Mouse (Mus musculus): ENCODE measurements around the gene Prkar2b.
A peak's percentile ranks its signal among the peaks of the same experiment; 100 is the strongest.

Gene Prkar2b

GRCm38 (mm10) chr12:32061090-32061930 lies at the start of gene Prkar2b:
Prkar2b (minus strand) TSS chr12:32061296.
- DNase-seq (ENCODE audit: low read depth, low spot score), result peak; percentile 85

DNA sequence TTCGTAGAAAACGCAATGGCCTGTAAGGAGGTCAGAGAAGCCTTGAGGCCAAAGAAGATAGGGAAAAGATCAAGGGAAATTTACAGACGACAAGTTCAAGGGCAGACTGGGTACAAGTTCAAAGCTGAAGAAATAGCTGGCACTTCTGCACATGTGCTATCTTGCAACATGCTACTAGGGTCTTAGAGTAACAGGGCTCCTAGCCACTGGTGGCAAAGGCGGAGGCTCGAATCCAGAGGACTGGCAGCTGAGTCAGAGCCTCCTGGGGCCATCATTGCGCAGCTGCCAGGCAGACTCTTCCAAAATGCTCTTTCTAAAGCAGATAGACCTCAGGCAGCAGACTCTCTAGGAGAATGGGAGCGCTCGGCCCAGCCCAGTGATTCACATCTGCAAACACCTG lies 48.1 kb upstream of the Prkar2b start:
- DNase-seq (ENCODE audit: low read depth, low spot score), result no peak

DNA sequence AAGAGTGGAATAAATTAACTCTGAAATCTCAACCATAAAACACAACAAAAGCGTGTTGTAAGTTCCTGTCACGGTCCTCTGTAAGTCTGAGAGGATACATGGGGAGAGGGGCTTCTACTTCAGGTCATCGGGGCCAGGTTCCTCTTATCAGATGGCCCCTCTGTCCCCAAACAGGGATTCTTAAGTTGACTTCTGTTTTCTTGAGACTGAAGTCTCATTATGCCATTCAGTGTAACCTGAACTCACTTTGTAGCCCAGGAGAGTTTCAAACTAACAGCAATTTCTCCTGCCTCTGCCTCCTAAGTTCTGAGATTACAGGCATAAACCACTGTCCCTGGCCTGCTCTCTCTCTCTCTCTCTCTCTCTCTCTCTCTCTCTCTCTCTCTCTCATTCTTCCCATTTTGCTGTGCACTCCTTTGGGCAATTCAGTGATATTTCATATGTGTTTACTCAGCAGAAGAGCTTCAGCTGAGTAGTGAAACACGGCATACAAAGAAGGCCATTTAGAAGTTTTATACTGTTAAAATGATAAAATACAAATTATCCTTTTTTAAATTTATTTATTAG lies 43.9 kb upstream of the Prkar2b start:
- DNase-seq (ENCODE audit: low read depth, low spot score), result no peak

DNA sequence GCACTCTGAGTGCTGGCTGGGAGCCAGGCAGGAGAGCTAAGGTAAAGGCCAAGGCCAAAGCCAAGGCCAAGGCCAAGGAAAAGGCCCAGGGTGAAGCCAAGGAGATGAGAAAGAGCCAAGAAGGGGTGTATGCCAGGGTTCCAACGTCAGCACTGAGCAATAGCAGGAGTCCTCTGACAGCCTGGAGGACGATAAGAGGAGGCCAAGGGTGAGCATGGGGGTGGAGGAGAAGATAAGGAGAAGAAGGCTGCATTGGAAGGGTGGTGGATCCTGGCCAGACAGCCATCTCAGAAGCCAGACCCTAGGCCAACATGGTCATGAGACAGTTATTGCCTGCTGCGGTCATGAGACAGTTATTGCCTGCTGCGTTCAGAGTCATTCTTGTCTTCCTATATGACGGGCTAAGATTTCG lies 43.4 kb upstream of the Prkar2b start:
- no peak for DNase-seq (ENCODE audit: low read depth, low spot score)

DNA sequence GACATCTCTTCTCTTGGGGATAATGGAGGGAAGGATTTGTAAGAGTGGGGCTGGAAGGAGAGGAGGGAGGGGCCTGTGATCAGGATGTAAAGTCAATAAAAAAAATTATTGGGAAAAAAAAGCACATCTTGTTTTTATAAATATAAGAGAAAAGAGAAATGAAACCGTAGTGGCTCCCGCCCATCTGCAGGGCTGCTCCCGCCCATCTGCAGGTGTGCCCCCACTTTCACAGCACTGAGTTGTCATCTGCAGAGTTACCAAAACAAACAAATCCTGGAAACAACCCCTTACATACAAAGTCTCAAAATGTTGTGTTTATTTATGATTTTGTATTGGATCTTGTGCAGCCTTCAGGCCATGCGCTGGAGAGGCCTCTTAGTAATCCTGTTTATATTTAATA lies 40.2 kb upstream of the Prkar2b start:
- DNase-seq (ENCODE audit: low read depth, low spot score), result no peak

- DNase-seq (ENCODE audit: low read depth, low spot score), result no peak
Measured at GRCm38 (mm10) chr12:32099686-32100206, 38.6 kb upstream of the Prkar2b start.

DNA sequence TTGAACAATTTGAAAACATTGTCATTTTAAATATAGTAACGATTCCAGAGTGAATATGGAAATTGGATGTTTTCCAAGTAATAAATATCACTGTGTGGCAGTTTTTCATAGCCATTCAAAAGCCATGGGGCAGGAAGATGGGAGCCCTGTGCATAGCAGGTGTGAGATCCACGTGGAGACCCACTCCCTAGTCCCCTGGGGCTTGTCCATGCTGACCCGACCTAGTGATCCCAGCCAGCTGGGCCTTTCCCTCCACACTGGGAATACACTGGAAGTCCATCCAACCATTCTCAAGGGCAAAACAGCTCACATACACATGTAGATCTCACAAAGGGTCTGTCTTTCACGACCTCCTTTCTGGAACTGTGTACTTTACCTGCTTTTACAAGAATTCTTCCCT lies 37.5 kb upstream of the Prkar2b start:
- no peak for DNase-seq (ENCODE audit: low read depth, low spot score)

- DNase-seq (ENCODE audit: low read depth, low spot score), result no peak
Measured at GRCm38 (mm10) chr12:32097107-32097506, 36.0 kb upstream of the Prkar2b start.

DNA sequence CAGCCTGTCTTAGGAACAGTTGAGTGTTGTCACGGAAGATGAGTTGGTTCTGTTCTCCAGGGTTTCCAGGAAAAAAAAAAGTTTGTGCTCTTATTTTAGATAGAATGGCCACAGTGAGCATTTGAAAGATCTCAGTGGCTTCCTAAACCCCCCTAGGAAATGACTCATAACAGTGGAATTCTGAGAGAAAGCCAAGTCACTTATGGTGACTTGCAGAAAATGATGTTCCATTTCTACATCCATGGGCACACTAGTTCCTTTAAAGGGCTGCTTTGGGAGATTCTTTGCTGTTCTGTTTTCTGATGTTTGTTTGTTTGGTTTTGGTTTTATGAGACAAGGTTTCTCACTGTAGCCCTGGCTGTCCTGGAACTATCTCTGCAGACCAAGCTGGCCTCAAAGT lies 34.1 kb upstream of the Prkar2b start:
- no peak for DNase-seq (ENCODE audit: low read depth, low spot score)

- DNase-seq (ENCODE audit: low read depth, low spot score), result no peak
Measured at GRCm38 (mm10) chr12:32092452-32092851, 31.4 kb upstream of the Prkar2b start.

- DNase-seq (ENCODE audit: low read depth, low spot score), result no peak
Measured at GRCm38 (mm10) chr12:32088566-32088965, 27.5 kb upstream of the Prkar2b start.

- DNase-seq (ENCODE audit: low read depth, low spot score), result no peak
Measured at GRCm38 (mm10) chr12:32087339-32087738, 26.2 kb upstream of the Prkar2b start.

- no peak for DNase-seq (ENCODE audit: low read depth, low spot score)
Measured at GRCm38 (mm10) chr12:32086874-32087273, 25.8 kb upstream of the Prkar2b start.

- no peak for DNase-seq (ENCODE audit: low read depth, low spot score)
Measured at GRCm38 (mm10) chr12:32085856-32086255, 24.8 kb upstream of the Prkar2b start.

DNA sequence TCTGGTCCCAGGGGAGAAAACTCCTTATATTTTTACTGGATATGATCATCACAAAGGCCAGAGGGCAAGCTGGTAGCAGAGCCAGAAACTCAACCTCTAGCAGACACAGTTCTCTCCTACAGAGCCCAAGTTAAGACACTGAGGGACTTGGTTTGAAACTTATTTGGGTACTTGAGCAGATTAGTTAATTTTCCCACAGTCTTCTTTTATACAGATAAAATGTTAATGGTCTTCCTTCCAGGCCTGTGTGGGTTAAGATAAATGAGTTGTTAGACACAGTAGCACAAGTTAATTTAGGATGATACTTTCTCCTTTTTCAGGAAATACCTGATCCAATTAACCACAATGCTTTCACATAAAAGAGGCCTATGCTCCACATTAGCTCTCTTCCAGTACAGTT lies 24.1 kb upstream of the Prkar2b start:
- DNase-seq (ENCODE audit: low read depth, low spot score), result no peak

GRCm38 (mm10) chr12:32084601-32085000 lies 23.5 kb upstream of the Prkar2b start:
- no peak for DNase-seq (ENCODE audit: low read depth, low spot score)

- no peak for DNase-seq (ENCODE audit: low read depth, low spot score)
Measured at GRCm38 (mm10) chr12:32080692-32081091, 19.6 kb upstream of the Prkar2b start.

DNA sequence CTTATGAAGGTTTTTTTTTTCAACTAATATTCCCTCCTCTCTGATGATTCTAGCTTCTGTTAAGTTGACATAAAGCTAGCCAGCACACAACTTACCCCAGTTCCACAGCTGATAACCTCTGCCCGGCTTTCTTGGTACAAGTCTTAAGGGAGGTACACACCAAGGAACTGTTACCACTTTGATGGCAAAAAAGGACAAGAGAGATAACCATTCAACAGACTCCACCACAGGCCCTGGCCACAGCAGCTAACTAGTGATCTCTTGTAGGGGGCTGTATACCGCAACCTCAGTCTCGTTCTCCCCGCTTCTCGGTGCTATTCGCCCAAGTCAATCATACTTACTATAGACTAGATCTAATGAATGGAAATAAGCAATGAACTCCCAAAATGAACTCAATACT lies 16.3 kb upstream of the Prkar2b start:
- DNase-seq (ENCODE audit: low read depth, low spot score), result no peak

GRCm38 (mm10) chr12:32075831-32076715 lies 15.0 kb upstream of the Prkar2b start:
- no peak for DNase-seq (ENCODE audit: low read depth, low spot score)

- no peak for DNase-seq (ENCODE audit: low read depth, low spot score)
Measured at GRCm38 (mm10) chr12:32074271-32074670, 13.2 kb upstream of the Prkar2b start.

GRCm38 (mm10) chr12:32066004-32066403 lies 4.9 kb upstream of the Prkar2b start:
- DNase-seq (ENCODE audit: low read depth, low spot score), result no peak
